Mouse (Mus musculus): ENCODE results near the gene Gcnt2. TPM values are rescaled to one million over a fixed set of nuclear protein-coding genes. Genes with fewer than 3 reads are reported as not detected.
"Not testable (repeated sequence)": the region's sequence is repeated elsewhere in the genome, so short reads cannot be mapped to it uniquely, and the experiment has no call there.

The Gcnt2 gene
- polyA plus RNA-seq, 3 experiments from 2014 or later = 0.17 to 1.1 TPM; not detected in 1

DNA sequence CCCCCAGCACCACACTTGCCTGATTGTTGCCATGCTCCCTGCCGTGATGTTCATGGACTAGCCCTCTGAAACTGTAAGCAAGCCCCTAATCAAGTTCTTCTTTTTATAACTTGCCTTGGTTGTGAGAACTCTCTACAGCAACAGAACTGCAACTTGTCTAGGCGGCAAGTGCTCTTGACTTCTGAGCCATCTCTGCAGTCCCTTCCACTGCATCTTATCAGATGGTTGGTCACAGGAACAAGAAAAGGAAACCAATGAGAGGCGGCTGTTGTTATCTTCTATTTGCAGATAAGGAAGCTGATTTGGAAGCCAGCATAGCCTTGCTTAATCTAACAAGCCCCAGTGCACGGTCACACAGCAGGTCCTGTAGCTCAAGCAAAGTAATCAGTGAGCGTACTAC, 14.5 kb downstream of the Gcnt2 start:
- no peak for ATAC-seq

DNA sequence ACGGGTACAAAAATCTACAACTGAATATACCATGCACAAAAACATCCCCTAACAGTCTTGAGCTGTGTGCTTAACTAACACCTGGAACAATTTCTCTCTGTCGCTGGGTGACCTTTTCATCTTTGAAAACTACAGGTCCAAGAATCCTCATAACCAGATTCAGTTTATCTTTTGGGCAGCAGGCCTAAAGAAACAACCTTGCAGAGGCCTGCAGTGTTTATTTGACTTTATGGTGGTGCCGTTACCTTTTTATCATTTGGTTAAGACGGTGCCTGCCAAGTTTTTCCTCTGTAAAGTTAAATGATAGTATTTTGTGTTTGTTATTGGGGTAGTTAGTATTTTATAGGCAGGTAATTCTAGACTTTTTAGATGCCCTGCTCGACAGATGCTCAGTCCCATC, 15.9 kb downstream of the Gcnt2 start:
- ATAC-seq = no peak

DNA sequence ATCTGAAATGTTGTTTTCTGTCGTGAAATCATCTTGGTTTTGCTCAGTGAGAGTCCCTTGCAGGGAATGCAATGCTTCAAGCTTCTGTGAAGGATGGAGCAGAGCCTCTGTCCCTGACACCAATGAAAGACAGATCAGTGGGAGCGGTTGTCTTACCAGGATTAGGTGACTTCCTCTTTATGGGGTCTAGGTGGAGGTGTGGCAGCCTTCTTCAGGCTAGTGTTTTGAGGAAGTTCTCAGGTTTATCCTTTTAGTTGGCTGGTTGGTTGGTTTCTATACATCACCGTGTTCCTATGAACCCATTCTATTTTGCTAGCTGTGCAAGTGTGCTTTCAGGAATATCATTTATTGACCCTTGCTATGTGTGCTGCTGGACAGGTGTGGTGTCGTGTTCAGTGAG, 18.0 kb downstream of the Gcnt2 start:
- ATAC-seq = no peak

DNA sequence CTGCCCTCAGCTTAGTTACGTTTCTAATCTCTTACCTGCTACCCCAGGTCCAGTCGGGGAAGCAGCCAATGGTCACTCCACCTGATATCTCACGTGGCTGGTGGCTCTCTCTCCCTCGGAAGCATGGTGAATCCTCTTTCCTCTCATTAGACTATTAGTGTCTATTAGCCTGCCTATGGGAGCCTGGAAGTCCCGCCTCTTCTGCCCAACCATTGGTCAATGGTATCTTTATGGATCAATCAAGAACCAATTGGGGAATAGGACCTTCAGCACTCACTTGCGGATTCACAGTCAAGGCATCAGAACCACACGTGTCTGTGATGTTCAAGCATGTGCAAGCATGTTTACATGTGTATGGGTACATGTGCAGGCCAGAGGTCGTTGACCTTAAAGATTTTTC, 21.0 kb downstream of the Gcnt2 start:
- ATAC-seq = no peak

DNA sequence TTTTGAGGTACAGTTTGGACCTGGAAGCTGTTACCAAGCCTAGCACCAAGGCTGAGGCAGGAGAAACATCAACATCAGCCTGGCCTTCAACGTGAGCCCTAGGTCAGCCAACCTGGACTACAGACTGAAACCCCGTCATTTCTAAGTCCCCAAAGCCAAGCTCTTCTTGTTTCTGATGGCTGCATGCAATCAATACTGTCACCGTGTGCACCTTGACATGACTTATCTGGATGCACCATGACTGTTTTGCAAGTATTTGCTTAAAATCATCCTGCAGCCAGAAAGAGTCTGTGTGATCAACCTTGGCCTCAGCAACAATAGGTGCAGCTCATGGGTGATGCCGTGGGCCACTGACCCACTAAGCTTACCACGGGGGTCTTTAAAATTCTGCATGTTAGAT, 23.1 kb downstream of the Gcnt2 start:
- ATAC-seq = no peak

DNA sequence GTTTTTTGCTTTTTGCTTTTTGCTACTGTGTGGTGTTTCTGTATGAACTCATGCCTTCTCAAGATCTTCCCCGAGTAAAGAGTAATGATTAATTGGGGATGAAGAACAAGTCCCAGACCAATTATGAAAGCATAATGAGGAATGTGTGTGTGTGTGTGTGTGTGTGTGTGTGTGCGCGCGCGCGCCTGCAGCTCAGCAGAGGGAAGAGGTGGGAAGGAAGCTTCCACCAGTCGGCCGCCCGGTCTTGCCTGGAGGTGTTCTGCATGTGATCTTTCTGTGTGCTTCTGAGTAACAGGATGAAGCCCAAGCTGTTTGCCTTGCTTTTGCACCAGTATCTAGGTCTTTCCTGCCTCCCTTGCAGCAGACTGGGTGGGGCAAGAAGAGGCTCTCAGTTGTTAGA, 24.3 kb downstream of the Gcnt2 start:
- ATAC-seq = no peak

DNA sequence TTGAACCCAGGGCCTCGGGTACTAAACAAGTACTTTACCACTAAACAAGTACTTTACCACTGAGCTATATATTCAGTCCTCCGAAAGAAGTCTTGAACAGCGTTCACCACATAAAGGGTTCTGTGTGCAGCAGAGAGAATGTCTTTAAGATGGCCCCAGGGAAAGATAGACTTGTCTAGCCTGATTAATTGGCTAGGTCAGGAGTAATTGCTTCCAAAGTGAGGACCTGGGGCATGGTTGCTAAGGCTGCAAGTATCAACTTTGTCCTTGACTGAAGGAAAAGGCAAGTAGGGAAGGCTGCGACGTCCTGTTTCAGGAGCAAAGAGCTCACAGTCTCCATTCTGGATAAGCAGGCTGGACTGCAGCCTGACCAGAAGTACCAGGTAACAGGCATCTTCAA, 25.3 kb downstream of the Gcnt2 start:
- ATAC-seq = no peak

DNA sequence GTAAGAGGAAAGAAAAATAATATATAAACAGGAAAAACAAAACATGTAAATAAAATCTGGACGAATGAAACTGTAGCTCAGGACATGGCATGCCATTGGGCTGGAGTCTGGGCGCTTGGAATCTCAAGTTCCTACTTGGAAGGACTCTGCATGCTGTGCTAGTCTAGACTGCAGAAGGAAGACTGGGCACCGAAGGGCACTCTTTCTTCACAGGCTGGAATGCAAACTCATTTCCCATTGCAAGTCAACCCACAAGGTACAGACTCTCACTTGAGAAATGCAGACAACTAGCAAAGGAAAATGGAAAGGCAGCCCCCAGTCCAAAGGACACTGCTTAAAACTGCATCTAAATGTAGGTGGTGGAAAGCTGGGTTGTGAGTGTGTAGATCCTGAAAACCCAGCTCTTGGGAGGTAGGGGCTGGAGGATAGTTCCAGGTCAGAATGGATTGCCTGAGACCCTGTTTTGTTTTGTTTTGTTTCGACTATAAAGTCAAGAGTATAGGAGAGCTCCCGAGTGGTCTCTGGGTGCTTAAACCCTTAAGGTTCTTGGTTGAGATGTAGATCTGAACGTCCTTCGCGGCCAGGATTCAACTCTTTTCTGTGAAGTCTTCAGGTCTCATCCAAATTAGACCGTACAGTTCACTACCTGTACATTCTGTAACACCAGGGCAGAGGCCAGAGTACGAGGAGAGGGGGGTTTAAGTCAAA, 26.5 kb downstream of the Gcnt2 start:
- ATAC-seq = no peak

DNA sequence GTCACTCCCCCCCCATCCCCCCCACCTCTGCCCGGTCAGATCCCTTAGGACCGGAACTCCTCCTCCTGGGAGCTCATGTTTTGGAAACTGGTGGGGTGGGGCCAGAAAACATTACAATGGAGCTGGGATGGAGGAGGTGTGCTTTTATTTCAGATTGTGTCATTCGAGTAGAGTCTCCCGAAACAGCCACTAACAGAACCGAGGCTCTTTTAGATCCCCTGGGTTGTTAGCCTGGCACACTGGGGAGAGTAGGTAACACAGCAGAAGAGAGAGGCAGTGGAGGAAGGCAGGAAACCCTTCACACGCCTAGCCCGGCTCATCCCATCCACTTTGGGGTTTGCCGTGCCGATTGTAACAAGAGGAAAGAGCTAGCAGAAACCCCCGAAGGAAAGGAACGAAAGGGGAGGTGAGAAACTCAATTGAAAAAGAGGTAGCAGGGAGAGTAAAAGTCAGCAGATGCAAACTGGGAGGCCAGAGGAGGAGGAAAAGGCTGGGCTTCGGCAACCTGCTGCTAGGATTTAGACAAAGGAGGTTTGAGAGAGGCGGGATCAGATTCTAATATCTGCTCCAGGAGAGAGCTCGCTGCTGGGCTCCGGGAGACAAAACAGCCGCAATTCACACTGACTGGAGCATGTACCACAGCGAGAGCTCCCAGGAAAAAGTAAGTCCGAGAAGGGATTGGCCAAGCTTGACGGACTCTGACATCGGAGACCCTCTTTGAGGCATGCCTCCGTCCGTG, 27.3 kb downstream of the Gcnt2 start:
- ATAC-seq = no peak

DNA sequence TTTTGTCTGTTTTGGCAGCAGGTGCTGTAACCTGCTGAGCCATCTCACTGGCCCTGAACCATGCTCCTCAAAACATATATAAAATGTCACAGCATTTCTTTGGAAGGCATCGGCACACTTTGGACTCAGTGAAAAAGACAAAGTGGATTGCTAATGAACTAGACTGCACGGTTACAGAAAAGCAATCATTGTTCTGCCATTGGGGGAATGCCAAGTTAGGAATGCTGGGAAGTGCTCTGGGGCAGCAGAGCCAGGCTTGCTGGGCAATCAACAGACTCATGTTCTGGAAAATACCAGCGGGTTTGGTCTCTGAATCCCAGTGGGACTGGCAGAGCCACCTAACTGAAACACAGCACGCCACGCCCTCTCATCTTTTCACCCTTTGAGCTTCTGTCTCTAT, 31.0 kb downstream of the Gcnt2 start:
- no peak for ATAC-seq

DNA sequence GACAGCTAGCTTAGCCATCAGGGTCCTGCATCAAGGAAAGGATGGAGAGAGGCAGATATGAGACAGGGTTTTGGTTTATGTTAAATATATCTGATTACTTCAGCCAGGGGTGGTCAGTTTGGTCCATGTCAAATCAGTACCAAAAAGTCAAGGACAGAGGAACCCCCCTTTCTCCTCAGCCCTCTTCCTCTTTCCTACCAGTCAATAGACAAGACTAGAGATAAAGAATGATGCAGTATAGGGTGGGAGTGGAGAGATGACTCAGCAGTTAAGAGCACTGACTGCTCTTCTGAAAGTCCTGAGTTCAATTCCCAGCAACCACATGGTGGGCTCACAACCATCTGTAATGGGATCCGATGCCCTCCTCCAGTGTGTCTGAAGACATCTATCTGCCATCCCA, 31.8 kb downstream of the Gcnt2 start:
- ATAC-seq = not testable (repeated sequence)

DNA sequence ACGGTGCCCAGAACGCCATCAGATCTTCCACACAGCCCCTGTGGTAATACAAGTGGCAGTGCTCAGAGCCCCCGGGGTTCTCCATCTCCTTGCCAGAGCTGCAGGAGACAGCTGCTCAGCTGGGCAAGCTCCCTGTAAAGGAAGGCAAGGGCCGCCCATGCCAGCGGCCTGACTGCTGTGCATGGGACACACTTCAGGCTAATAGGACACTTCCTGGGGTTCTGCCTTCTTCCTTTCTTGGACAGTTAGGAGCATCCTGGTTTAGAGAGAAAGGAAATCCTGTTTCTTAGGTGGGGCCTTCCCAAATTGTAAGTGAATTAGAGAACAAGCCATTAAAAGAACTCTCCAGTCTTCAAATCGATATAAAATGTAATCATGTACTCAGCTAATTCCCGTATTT, 32.5 kb downstream of the Gcnt2 start:
- no peak for ATAC-seq

DNA sequence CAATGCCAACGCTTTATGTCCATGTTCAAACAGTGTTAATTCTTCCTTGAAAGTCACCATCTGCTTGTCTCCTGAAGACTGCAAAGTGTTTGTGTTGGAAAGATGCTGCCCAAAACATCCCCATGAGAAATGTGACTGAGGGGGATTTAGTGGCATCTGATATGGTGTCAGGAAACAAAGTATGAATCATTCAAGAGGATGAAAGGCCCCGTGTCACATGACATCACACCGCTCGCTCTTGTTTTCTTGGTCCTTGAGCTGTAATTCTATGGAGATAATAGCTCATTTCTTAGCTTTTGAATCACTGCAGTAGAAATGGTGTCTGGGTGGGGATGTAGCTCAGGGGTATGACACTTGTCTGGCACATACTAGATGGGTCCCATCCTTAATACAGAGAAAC, 33.0 kb downstream of the Gcnt2 start:
- no peak for ATAC-seq

DNA sequence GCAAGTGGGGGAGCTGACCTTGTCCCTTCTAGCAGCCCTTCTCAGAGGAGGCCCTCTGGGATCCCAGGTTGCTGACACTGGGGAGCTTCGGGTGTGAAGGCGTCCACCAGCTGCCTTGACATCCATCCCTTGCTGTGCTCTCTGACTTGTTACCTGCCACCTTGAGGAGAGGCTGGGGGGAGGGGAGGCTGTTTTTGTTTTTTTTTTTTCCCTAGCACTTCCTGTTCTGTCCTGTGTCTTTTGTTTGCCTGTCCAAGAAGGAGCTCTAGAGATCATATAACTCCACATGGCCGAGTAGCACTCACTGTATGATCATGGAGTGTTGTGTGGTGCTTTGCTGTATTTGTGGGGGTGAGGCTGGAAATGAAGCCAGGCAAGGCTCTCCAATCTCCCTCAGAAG, 34.0 kb downstream of the Gcnt2 start:
- no peak for ATAC-seq

DNA sequence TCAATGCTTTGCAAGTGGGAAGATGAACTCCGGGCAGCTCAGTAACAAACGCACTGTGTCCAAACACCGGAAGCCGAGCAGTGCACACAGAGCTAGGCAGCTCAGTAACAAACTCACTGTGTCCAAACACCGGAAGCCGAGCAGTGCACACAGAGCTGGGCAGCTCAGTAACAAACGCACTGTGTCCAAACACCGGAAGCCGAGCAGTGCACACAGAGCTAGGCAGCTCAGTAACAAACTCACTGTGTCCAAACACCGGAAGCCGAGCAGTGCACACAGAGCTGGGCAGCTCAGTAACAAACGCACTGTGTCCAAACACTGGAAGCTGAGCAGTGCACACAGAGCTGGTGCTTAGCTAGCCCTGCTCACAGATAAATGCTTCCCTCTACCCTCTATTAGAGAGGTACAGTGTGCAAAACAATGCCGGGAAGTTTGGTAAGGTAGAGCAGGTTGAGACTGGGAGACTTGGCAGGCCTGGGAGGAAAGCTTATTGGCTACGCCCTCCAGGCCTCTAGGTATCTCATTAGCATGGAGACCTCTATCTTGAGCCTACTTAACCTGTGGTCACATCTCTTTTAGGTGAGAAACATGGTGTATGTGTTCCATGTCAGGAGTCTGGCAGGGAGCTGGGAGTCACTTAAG, 38.6 kb downstream of the Gcnt2 start:
- ATAC-seq = not testable (repeated sequence)

DNA sequence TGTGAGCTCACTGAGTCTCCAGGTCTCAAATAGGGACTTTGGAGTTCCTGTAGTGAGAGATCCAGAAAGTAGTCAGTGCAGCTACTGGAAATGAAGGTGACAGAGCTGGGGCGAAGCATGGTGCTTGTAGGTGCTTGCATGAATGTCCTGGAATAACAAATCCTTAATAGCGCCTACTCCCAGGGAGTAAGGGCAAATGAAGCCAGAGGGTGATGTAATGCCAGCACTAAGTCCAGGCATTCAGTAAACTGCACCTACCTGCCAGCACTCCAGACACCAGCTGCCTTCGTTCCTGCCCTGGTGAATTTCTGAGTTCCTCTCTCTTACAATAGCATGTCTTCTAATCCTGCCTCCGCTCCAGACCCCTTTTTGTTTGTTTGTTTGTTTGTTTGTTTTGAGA, 39.1 kb downstream of the Gcnt2 start:
- no peak for ATAC-seq

DNA sequence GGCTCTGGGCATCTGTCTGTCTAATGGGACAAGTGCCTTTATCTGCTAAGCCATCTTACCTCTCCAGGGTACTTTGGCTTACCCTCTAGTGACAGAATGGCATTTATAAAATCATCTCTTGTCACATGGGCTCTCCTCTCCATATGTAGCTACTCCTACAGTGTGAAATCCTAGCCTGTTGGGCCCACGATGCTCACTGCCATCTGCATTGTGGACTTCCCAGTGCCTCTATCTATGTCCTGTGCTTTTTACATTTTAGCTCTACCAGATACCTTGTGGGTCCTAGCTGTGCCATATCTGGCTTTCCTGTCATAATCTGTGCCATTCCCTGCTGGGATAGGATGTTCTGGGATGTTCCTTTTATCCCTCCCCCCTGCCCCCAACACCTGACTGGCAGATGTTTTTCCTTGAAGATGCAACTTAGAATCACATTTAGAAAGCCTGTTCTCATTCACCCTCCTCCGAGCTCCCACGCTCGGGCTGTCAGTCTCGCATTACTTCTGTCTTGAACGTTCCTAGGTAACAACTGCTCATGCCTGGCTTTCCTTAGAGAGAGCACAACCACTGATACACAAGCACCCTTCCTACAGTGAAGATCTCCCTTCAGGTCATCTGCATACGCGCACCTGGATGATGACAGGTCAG, 39.9 kb downstream of the Gcnt2 start:
- ATAC-seq = no peak

DNA sequence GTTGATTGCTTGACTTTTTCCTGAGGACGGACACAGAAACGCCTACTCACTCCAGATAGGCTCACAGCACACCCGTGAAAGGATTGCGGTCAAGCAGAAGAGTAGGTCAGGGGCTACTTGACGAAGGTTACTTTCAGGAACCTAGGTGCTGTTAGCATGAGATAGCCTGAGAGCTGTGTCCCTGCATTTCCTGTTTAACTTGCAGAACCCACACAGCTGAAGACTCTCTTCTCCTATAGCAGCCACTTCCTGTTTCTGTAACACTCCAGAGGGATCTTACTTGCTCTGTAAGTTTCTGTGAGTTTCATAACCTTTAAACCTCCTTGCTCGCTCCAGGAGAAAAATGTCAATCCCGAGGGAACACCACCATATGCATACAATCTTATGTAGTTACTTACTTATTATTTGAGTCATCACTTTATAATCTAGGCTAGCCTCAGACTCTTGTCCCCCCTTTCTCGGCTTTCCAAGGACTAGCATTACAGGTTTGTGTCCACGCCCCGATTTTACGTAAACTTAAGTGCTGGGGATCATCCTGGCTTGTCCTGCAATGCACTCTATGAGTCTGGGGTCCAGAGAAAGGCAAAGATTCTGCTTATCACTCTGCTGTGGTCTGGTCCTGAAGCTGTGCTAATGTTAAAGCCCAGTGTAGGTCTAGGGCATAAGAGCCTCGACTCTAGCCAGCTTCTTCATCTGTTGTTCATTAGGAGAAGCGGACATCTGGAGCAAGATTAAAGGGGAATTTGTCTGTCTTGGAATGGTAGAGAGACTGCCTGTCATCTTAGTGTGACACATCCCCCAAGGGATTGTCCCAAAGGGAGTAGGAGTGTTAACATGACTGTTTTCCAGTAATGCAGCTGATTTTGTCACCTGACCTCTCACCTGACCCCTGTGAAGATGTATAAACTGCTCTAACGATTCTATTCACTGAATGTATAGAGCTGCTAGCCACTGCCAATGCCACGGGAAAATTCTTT, 40.7 kb downstream of the Gcnt2 start:
- no peak for ATAC-seq

DNA sequence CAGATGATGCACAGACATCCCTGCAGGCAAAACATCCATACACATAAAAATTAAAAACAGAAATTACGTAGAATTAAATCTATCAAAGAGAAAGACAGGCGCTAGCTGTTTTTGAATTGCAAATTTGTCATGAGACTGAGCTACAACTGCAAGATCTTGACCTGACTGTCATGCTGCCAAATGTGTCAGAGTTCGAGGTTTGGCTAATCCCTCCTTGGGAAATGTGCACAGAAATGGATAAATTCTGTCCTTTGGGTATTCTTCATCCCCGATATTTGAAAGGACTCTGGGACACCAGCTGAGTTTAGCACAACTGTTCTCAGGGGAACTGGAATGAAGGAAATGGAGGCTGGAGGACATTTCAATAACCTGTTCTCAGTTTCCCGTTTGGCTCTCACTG, 41.7 kb downstream of the Gcnt2 start:
- no peak for ATAC-seq

DNA sequence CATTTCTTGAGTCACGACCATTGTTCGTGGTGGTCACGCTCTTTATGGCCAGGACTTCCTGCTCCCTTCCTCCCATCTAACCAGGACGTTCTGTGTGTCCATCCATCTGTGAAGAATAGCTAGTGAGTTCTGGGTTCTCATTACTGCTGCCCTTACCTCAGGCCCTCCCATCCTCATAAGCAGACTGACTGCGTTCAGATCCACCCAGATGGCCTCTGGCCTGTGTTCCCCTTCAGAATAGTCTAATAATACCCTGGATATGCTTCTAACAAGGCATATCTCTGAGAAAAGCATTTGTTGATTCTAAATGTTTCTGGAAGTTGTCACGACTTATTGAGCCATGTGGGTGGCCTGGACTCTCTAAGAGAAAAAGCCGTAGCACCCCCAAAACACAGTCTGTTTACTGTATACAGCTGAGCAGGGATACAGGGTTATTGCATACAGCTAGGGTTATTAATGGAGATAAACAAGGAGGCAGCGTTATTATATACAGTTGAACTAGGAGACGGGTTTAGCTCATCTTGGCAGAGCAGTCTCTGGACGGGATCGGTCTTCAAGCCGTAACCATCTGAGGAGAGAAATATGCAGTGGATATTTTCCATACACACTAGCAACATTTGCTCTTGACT, 42.4 kb downstream of the Gcnt2 start:
- ATAC-seq = no peak

DNA sequence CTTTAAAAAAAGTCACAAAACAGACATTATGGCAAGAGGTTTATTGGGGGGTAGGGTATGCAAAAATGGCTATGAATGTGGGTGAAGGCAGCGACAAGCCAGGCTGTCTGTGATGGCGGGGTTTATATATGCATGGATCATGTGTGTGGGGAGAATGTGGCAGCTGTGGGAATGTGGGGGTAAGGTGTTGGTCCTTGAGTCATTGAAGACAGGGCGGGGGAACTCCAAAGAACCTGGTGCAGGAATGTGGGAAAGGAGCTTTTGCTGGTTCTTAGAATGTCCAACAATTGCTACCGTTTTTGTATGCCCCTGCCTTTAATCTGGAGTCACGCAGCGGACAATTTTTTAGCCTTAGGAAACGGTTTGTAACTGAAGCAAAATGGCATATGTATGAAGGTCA, 44.5 kb downstream of the Gcnt2 start:
- no peak for ATAC-seq

DNA sequence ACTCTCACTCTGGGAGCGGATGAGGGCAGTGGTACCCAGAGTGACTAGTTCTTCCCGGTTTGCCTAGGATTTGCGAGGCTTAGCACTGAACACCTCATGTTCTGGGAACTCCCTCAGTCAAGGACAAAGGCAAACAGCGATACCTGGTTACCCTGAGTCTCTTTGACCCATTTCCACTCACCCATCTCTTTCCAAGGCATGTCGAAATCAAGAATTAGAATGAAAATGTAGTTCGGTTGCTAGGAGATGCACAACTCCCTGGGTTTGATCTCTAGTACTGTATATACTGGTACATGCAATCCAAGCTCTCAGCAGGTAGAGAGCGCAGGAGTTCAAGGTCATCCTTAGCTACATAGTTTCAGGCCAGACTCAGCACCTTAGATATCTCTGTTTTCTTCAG, 47.0 kb downstream of the Gcnt2 start:
- no peak for ATAC-seq

Measured in inflammation-experienced regulatory T-cells, adult 6 months (primary cell).